ENCODE assay signal across 14 mouse cellular contexts in the genomic region with DNA sequence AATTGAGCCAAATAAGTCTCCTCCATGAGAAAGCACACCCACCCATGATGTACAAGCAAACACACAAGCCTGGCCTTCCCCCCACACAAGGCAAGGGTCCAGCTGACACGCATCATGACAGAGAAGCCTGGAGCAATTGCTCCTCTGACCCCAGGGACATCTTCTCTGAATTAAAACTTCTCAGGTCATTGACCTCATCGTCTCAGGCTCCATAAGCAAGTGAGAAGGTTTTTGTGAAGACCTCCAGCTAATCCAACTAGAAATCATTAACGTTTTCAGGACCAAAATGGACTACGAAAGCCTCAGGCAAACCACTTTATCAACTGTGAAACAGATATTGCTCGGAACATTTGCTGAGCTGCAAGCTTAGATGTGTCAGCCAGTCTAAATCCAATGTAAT.
"Had no signal": no experiment of that assay in that cellular context is flagged by ENCODE, and none has a peak within 500 bp of the region (broad histone marks: within the 10 kb centered on the region; RNA-seq: fewer than 3 reads in every experiment).

No protein-coding gene starts in this region.

- ATAC-seq: intestine, postnatal 0 days; lung, postnatal 0 days; midbrain, embryonic 15.5 days had no signal

- H3K4me2 ChIP-seq: liver, embryonic 11.5 days; liver, embryonic 15.5 days; midbrain, embryonic 15.5 days; neural tube, embryonic 13.5 days; stomach, embryonic 15.5 days had no signal

- H3K27me3 ChIP-seq: liver, embryonic 15.5 days; midbrain, embryonic 15.5 days; neural tube, embryonic 13.5 days; stomach, embryonic 15.5 days had no signal

- H3K4me1 ChIP-seq: liver, embryonic 15.5 days; stomach, embryonic 15.5 days had no signal

- H3K9me3 ChIP-seq: limb, embryonic 10.5 days; liver, embryonic 15.5 days; midbrain, embryonic 10.5 days; midbrain, embryonic 15.5 days; neural tube, embryonic 13.5 days; stomach, embryonic 15.5 days had no signal

- H3K9ac ChIP-seq: liver, embryonic 15.5 days; midbrain, embryonic 15.5 days; neural tube, embryonic 13.5 days; stomach, embryonic 15.5 days had no signal

- H3K36me3 ChIP-seq: limb, embryonic 10.5 days; midbrain, embryonic 10.5 days; stomach, embryonic 15.5 days had no signal

- H3K27ac ChIP-seq: left cerebral cortex, adult 2 months; limb, embryonic 10.5 days; liver, embryonic 15.5 days; midbrain, embryonic 10.5 days; midbrain, embryonic 15.5 days; neural tube, embryonic 13.5 days; stomach, embryonic 15.5 days had no signal

- DNase-seq: lung, adult 2 months; retina, postnatal 1 day; thymus, adult 2 months; thymus, postnatal 25 days had no signal

- H3K4me3 ChIP-seq: left cerebral cortex, adult 2 months; limb, embryonic 10.5 days; liver, embryonic 15.5 days; midbrain, embryonic 10.5 days; midbrain, embryonic 15.5 days; neural tube, embryonic 13.5 days; stomach, embryonic 15.5 days had no signal
